Mouse (Mus musculus) lung, adult 2 months (tissue): Measurements from ENCODE around the gene Glcci1. TPM values are rescaled to one million over a fixed set of nuclear protein-coding genes. Genes with fewer than 3 reads are reported as not detected.

Source experiments
- DNase-seq: peaks from one replicate; pipeline ENCODE4 v3.0.0; 2022
- H3K4me1 ChIP-seq: fragments of 200-500 bp; 2 replicates; pipeline ENCODE4 v1.6.1; 2011; ENCODE audit warnings: low read length; ENCODE audit not compliant: control insufficient read depth, insufficient read depth
- H3K4me3 ChIP-seq: fragments of 200-500 bp; replicated peaks from 2 replicates; pipeline ENCODE3; 2011; ENCODE audit warnings: low read depth, mild to moderate bottlenecking, control low read depth, low read length; ENCODE audit errors: extremely low read depth
- CTCF ChIP-seq: fragments of 200-500 bp; IDR thresholded peaks from 2 replicates; pipeline ENCODE4 v1.5.1; 2011; ENCODE audit warnings: mild to moderate bottlenecking, low read length, control low read depth; ENCODE audit not compliant: insufficient read depth
- POLR2A ChIP-seq: fragments of 200-500 bp; IDR thresholded peaks from 2 replicates; pipeline ENCODE4 v1.6.1; 2011; ENCODE audit warnings: low read depth, mild to moderate bottlenecking, control low read depth, low read length, borderline replicate concordance; ENCODE audit errors: extremely low read depth
- WGBS: fragments of 180-500 bp; shearing (Covaris S2); methylation state at CpG from one replicate; pipeline ENCODE4 v1.1.7; 2018; 5-methylcytosine and 5-hydroxymethylcytosine counted together
- polyA plus RNA-seq: library from polyadenylated mRNA; depleted of rRNA; stranded (reverse); fragments of >200 nt; gene quantifications from 2 replicates; pipeline ENCODE4 v1.2.3, GENCODE M21; 2012

Gene Glcci1
- polyA plus RNA-seq, 1 experiment: 13.0 TPM

- WGBS: 61% methylated on average over 4 of the region's 4 CpGs
- H3K4me1 ChIP-seq: peaks cover 9% of the 10 kb centered on the region
- H3K4me3 ChIP-seq: no peak overlapping the region
- TF ChIP-seq POLR2A: no peak
- DNase-seq: no peak
Measured at GRCm38 (mm10) chr6:8474820-8475219, 34.6 kb upstream of the Glcci1 start.

- Histone ChIP-seq H3K4me1 (no peaks in the 10 kb centered on the region), H3K4me3 (no peak overlapping the region)
- TF ChIP-seq CTCF (no peak), POLR2A (no peak)
- DNase-seq: no peak
- 80% methylated on average over 1 of the region's 1 CpGs for WGBS
Measured at GRCm38 (mm10) chr6:8479176-8479575, 30.2 kb upstream of the Glcci1 start.

GRCm38 (mm10) chr6:8484437-8485275, 24.7 kb upstream of the Glcci1 start:
- Histone ChIP-seq H3K4me3 (no peak overlapping the region), H3K4me1 (peaks cover 5% of the 10 kb centered on the region)
- no peak for DNase-seq
- WGBS: 76% methylated on average over 17 of the region's 17 CpGs
- TF ChIP-seq POLR2A: no peak
- no peak for TF ChIP-seq CTCF

GRCm38 (mm10) chr6:8485414-8486175, 23.8 kb upstream of the Glcci1 start:
- WGBS: 60% methylated on average over 16 of the region's 16 CpGs
- no peak for TF ChIP-seq POLR2A
- no peak for TF ChIP-seq CTCF
- H3K4me1 ChIP-seq: peaks cover 5% of the 10 kb centered on the region
- no peak for DNase-seq
- no peak overlapping the region for H3K4me3 ChIP-seq

GRCm38 (mm10) chr6:8486391-8487043, 22.9 kb upstream of the Glcci1 start:
- 93% methylated on average over 17 of the region's 17 CpGs for WGBS
- TF ChIP-seq CTCF (no peak), POLR2A (no peak)

DNA sequence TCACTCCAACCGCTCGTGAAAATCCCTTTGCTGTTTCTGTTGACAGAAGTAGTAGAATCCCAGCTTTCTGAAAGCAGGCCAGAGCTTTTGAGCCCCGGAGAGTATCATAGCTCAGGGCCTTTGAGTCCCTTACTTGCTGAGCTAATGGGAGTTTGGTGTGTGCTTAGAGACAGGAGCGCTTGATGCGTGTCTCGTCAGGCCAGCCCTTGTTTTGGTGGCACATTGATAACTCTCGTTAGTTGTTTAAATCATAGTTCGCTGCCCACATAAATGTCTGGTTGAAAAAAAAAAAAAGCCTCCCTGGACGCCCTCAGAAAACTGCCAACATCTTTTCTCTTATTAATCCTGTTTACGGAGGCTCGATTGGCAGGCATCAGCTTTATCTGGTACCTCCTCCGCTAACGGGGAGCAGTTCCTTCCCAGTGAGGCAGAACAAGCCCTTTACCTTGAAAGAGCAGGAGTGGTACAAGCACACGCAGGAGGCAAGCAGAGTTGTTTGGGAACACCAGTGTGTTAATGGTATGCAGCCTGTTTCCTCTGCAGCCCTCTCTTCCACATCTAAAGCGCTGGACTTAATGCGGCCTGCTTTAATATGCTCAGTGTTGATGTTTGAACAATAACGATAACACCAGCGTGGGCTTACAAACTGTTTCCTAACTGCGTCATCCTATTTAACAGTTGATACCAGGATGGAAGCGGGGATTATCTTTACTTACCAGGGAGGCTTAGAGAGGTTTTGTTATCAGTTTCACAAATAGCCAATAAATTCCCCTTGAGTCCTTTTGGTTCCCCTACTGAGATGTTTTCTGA, 22.2 kb upstream of the Glcci1 start:
- Histone ChIP-seq H3K4me3 (no peak overlapping the region), H3K4me1 (peaks cover 5% of the 10 kb centered on the region)
- 76% methylated on average over 20 of the region's 20 CpGs for WGBS
- no peak for DNase-seq
- TF ChIP-seq POLR2A: no peak
- no peak for TF ChIP-seq CTCF

More at GRCm38 (mm10) chr6:8486391-8487043, 22.9 kb upstream of the Glcci1 start:
- DNase-seq: no peak
- H3K4me3 ChIP-seq: no peak overlapping the region
- peaks cover 5% of the 10 kb centered on the region for H3K4me1 ChIP-seq

- TF ChIP-seq POLR2A: no peak
- no peak for TF ChIP-seq CTCF
Measured at GRCm38 (mm10) chr6:8488249-8488648, 21.2 kb upstream of the Glcci1 start.

DNA sequence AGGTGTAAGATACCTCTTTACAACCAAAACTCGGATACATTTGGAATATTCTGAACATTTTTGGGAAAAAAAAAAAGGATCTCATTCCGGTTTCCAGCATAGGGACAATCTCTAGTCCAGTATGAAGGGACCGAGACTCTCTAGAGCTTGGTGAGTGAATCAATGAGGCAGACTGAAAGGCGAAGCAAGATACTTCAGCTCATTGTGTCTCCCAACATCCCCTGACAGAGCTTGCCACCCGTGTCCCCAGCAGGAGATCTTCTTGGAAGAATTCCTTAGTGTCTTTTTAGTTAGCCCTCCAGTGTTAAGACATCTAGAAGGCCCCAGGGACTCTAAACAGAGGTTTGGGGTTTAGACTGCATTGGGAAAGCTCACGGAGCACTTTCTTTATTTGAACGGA, 20.1 kb upstream of the Glcci1 start:
- Histone ChIP-seq H3K4me3 (no peak overlapping the region), H3K4me1 (peaks cover 5% of the 10 kb centered on the region)
- DNase-seq: no peak
- 87% methylated on average over 7 of the region's 7 CpGs for WGBS
- no peak for TF ChIP-seq POLR2A
- no peak for TF ChIP-seq CTCF

More at GRCm38 (mm10) chr6:8488249-8488648, 21.2 kb upstream of the Glcci1 start:
- WGBS: 58% methylated on average over 5 of the region's 5 CpGs
- no peak overlapping the region for H3K4me3 ChIP-seq
- H3K4me1 ChIP-seq: peaks cover 5% of the 10 kb centered on the region
- no peak for DNase-seq
